Mouse (Mus musculus): Measurements from ENCODE around the gene Sympk. TPM values are rescaled to one million over a fixed set of nuclear protein-coding genes. Genes with fewer than 3 reads are reported as not detected.

The Sympk gene
- 10 to 100 TPM; 56.6 to 59.4 TPM for total RNA-seq (2021)
- long read RNA-seq, experiment 1, partial matches to known transcripts = 5 of 9 reads
- long read RNA-seq, experiment 1, other reads (novel, unspliced or antisense) = 4 of 9 reads
- long read RNA-seq, experiment 2, full-length matches to known transcripts = 2 of 11 reads
- long read RNA-seq, experiment 2, partial matches to known transcripts = 2 of 11 reads
- long read RNA-seq, experiment 2, other reads (novel, unspliced or antisense) = 7 of 11 reads

- peak; percentile 97 for DNase-seq
Measured at GRCm38 (mm10) chr7:19024096-19024506, at the start of gene Sympk. Gene Sympk (plus strand): TSS chr7:19024377.

- DNase-seq = no peak
Measured at GRCm38 (mm10) chr7:18978381-18978780, 45.8 kb upstream of the Sympk start.

- no peak for DNase-seq
Measured at GRCm38 (mm10) chr7:18986503-18986902, 37.7 kb upstream of the Sympk start.

GRCm38 (mm10) chr7:18987100-18987499, 37.1 kb upstream of the Sympk start, which contains the start of gene Nanos2:
Gene Nanos2 (plus strand): TSS chr7:18987400.
- DNase-seq = no peak

- DNase-seq = no peak
Measured at GRCm38 (mm10) chr7:18987747-18988146, 36.4 kb upstream of the Sympk start.

- DNase-seq = no peak
Measured at GRCm38 (mm10) chr7:18988780-18989179, 35.4 kb upstream of the Sympk start.

- no peak for DNase-seq
Measured at GRCm38 (mm10) chr7:18989995-18990394, 34.2 kb upstream of the Sympk start.

- DNase-seq = peak; percentile 98
Measured at GRCm38 (mm10) chr7:18990601-18991295, 33.4 kb upstream of the Sympk start, which contains the start of gene Mypop. Gene Mypop (plus strand): TSS chr7:18991245.

- DNase-seq = no peak
Measured at GRCm38 (mm10) chr7:18991660-18992293, 32.4 kb upstream of the Sympk start.

- DNase-seq = peak; percentile 34
Measured at GRCm38 (mm10) chr7:18992294-18992675, 31.9 kb upstream of the Sympk start.

GRCm38 (mm10) chr7:18993036-18993435, 31.1 kb upstream of the Sympk start:
- no peak for DNase-seq

- no peak for DNase-seq
Measured at GRCm38 (mm10) chr7:18998835-18999234, 25.3 kb upstream of the Sympk start.

GRCm38 (mm10) chr7:19000421-19000820, 23.8 kb upstream of the Sympk start:
- no peak for DNase-seq

GRCm38 (mm10) chr7:19001066-19001806, 22.9 kb upstream of the Sympk start:
- peak; percentile 74 for DNase-seq

GRCm38 (mm10) chr7:19001807-19002085, 22.4 kb upstream of the Sympk start:
- no peak for DNase-seq

GRCm38 (mm10) chr7:19002115-19002514, 22.1 kb upstream of the Sympk start:
- no peak for DNase-seq

- peak; percentile 75 for DNase-seq
Measured at GRCm38 (mm10) chr7:19002848-19003498, 21.2 kb upstream of the Sympk start.

GRCm38 (mm10) chr7:19003902-19004630, 20.1 kb upstream of the Sympk start, which contains the start of gene Irf2bp1:
Gene Irf2bp1 (plus strand): TSS chr7:19004044.
- DNase-seq = peak; percentile 93

- DNase-seq = peak; percentile 41
Measured at GRCm38 (mm10) chr7:19004631-19005079, 19.5 kb upstream of the Sympk start.

GRCm38 (mm10) chr7:19005417-19006121, 18.6 kb upstream of the Sympk start:
- DNase-seq = no peak

- peak; percentile 65 for DNase-seq
Measured at GRCm38 (mm10) chr7:19006476-19006875, 17.7 kb upstream of the Sympk start.

Measured in gastrocnemius, postnatal 25 days (tissue).